In genomic region chr11:113776851-113777511, GRCm38 (mm10) we compare ENCODE assay signal across 12 mouse cellular contexts. TPM values are rescaled to one million over a fixed set of nuclear protein-coding genes. Genes with fewer than 3 reads are reported as not detected.
DNase-seq lines count a peak whose midpoint lies in the region; ATAC-seq and TF ChIP-seq lines count a peak whose summit lies in the region.
"Had no signal": no experiment of that assay in that cellular context is flagged by ENCODE, and none has a peak within 500 bp of the region (broad histone marks: within the 10 kb centered on the region; RNA-seq: fewer than 3 reads in every experiment).

No protein-coding gene starts in this region.

- H3K4me2 ChIP-seq in lung, postnatal 0 days (replicated peaks; ENCODE audit: low read depth, low read length) = no peak overlapping the region
- H3K4me2 ChIP-seq: heart, embryonic 12.5 days; lung, embryonic 14.5 days had no signal

- peak overlapping the region; percentile 60 for H3K27ac ChIP-seq in heart, embryonic 10.5 days
- peak overlapping the region; percentile 57; the same call in 1 of the 2 replicates for H3K27ac ChIP-seq in lung, postnatal 0 days (ENCODE audit: low read length)
- peak overlapping the region; percentile 71 for H3K27ac ChIP-seq in embryonic facial prominence, embryonic 10.5 days (replicated peaks)

- 69% methylated on average over 14 of the region's 14 CpGs for WGBS in heart, embryonic 10.5 days
- 70% methylated on average over 14 of the region's 14 CpGs for WGBS in lung, postnatal 0 days
- WGBS in embryonic facial prominence, embryonic 10.5 days = 69% methylated on average over 14 of the region's 14 CpGs

- no peak for TF ChIP-seq EP300 in lung, postnatal 0 days (IDR thresholded peaks at IDR 0.05)

- TF ChIP-seq CTCF in lung, postnatal 0 days (IDR thresholded peaks at IDR 0.05) = no peak

- H3K9ac ChIP-seq in lung, postnatal 0 days (replicated peaks; ENCODE audit: low read depth) = no peak overlapping the region
- H3K9ac ChIP-seq: heart, embryonic 12.5 days; lung, embryonic 14.5 days had no signal

- peaks cover 47% of the 10 kb centered on the region for H3K4me1 ChIP-seq in heart, embryonic 10.5 days
- peaks cover 8% of the 10 kb centered on the region; the same call in 1 of the 2 replicates for H3K4me1 ChIP-seq in lung, postnatal 0 days (ENCODE audit: insufficient read depth, low read depth, low read length)
- H3K4me1 ChIP-seq in embryonic facial prominence, embryonic 10.5 days = peaks cover 61% of the 10 kb centered on the region

- no peak for DNase-seq in heart, embryonic 10.5 days (ENCODE audit: low spot score)
- DNase-seq in heart, postnatal 25 days (ENCODE audit: low spot score) = no peak
- DNase-seq in lung, postnatal 0 days (ENCODE audit: low spot score) = no peak
- no peak for DNase-seq in lung, postnatal 10 days
- DNase-seq in embryonic facial prominence, embryonic 10.5 days (ENCODE audit: low spot score) = no peak
- no peak for DNase-seq in cerebellum, postnatal 4 days (ENCODE audit: low spot score in 2 of 2)
- DNase-seq in thymus, adult 18-20 months = no peak
- DNase-seq: layer of hippocampus, postnatal 36 days had no signal

- no peaks in the 10 kb centered on the region for H3K36me3 ChIP-seq in heart, embryonic 10.5 days
- H3K36me3 ChIP-seq in lung, postnatal 0 days (ENCODE audit: insufficient read depth, low read length) = no peaks in the 10 kb centered on the region
- no peaks in the 10 kb centered on the region for H3K36me3 ChIP-seq in embryonic facial prominence, embryonic 10.5 days (replicated peaks)
- H3K36me3 ChIP-seq: heart, embryonic 12.5 days had no signal

- intact Hi-C loops in heart, postnatal 25 days (cut with DNase I) = no loop called here

- no peak overlapping the region for H3K4me3 ChIP-seq in heart, embryonic 10.5 days
- H3K4me3 ChIP-seq in lung, postnatal 0 days (ENCODE audit: low read depth, low read length) = no peak overlapping the region
- no peak overlapping the region for H3K4me3 ChIP-seq in embryonic facial prominence, embryonic 10.5 days
- H3K4me3 ChIP-seq: heart, embryonic 12.5 days had no signal

- H3K9me3 ChIP-seq in heart, embryonic 10.5 days = no peaks in the 10 kb centered on the region
- no peaks in the 10 kb centered on the region for H3K9me3 ChIP-seq in lung, postnatal 0 days (ENCODE audit: low read length)
- H3K9me3 ChIP-seq in embryonic facial prominence, embryonic 10.5 days = no peaks in the 10 kb centered on the region
- H3K9me3 ChIP-seq: heart, embryonic 12.5 days had no signal

- H3K27me3 ChIP-seq in heart, embryonic 10.5 days (ENCODE audit: insufficient read depth, poor library complexity, severe bottlenecking) = no peaks in the 10 kb centered on the region
- H3K27me3 ChIP-seq in lung, postnatal 0 days (replicated peaks; ENCODE audit: insufficient read depth, low read length) = no peaks in the 10 kb centered on the region
- 0 out of 2 replicates have a peak, but pooled peaks cover 3% of the 10 kb centered on the region for H3K27me3 ChIP-seq in embryonic facial prominence, embryonic 10.5 days (replicated peaks; ENCODE audit: low read depth, poor library complexity, severe bottlenecking)
- H3K27me3 ChIP-seq: heart, embryonic 12.5 days had no signal

- ATAC-seq in lung, postnatal 0 days = no peak
- 0 out of 2 replicates have a peak, but pooled peaks have one; percentile 18 for ATAC-seq in neutrophil, adult 5-6 weeks (ENCODE audit: extremely low read depth, insufficient number of reproducible peaks, low FRiP score, poor library complexity, severe bottlenecking)
- ATAC-seq: forebrain, embryonic 16.5 days had no signal

RNA-seq across cellular contexts. Expression of gene Cdc42ep4, which starts 25.3 kb away (rescaled TPM):
- 30.4 and 45.4 TPM in 2 replicates for polyA plus RNA-seq in heart, embryonic 10.5 days (2016; fragmentation: Nextera tagmentation; extraction: Ambion mirVana)
- total RNA-seq in heart, postnatal 25 days (2021) = 10 to 100 TPM; 12.5 to 17.7 TPM
- polyA plus RNA-seq in lung, postnatal 0 days (2015; fragmentation: Nextera tagmentation; extraction: Ambion mirVana) = 92.8 and 116 TPM in 2 replicates
- polyA plus RNA-seq in embryonic facial prominence, embryonic 10.5 days (2016; fragmentation: Nextera tagmentation; extraction: Ambion mirVana) = 117 TPM in 2 replicates
- total RNA-seq in neutrophil, adult 5-6 weeks (2017) = 14.5 and 17.9 TPM in 2 replicates
